Mouse (Mus musculus) E14TG2a.4 (cell line): ENCODE measurements at regions not wholly inside any gene's neighbourhood (a gene's known extent, or its start where the extent isn't known, plus 50 kb on each side); places are given as distances from the start of the nearest gene placed in this dataset.

Experiments
- CTCF ChIP-seq: conservative IDR thresholded peaks from 2 replicates; pipeline ENCODE4 v1.5.1; 2014; ENCODE audit warnings: low read length
- NANOG ChIP-seq: IDR thresholded peaks from 2 replicates; pipeline ENCODE4 v1.6.1; 2014; ENCODE audit warnings: borderline replicate concordance, low read length, mixed read lengths
- POU5F1 ChIP-seq: IDR thresholded peaks from 2 replicates; pipeline ENCODE4 v1.6.1; 2014; ENCODE audit warnings: low read length, borderline replicate concordance

DNA sequence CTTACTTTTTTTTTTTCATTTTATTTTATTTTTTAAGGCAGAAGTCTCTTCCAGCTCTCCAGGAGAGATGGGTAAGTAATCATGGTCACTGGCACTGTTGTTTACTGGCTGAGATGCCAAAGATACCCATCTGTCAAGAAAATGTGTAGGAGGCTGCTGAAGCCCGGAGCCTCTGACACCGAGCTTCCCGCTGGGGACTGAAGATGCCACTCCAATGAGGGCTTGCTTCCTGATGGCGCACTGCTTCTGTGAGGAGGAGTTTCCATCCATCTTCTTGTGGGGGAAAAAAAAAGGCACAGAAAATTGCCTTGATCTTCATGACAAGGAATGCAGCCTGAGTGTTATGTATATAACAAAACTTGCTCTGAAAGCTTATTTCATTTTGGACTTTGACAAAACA lies 418.2 kb upstream of the Igfbp7 start:
- TF ChIP-seq CTCF (no peak), POU5F1 (no peak), NANOG (no peak)
